Mouse (Mus musculus): ENCODE measurements around the gene Olfr1055. TPM values are rescaled to one million over a fixed set of nuclear protein-coding genes. Genes with fewer than 3 reads are reported as not detected.

Olfr1055 gene
- not detected in 2 replicates for polyA plus RNA-seq (2012; ENCODE audit: low replicate concordance)

DNA sequence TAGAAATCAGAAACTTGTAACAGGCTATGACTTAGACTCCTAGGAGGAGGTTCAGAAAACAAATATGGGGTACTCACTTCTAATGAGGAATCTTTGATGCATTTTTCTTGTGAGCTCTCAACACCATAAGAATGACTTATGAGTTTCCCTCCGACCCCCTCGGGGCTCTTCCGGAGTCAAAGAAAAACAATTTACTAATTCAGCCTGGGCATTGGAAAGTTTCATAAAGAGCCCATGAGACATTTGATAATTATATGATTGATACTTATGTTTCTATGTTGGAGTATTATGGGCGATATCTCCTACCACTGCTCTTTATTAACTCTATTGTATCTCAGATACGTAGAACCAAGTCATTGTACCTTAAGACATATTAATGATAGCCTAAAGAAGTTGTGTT lies at the start of gene Olfr1055:
Gene Olfr1055 (minus strand): TSS at position 101 of the 400 bp plus-strand sequence.

GRCm38 (mm10) chr2:86388461-86388860 lies 38.4 kb upstream of the Olfr1055 start, which contains the start of gene Olfr1058:
Gene Olfr1058, minus strand, starts transcription at chr2:86388561.

GRCm38 (mm10) chr2:86378293-86378692 lies 28.2 kb upstream of the Olfr1055 start, which contains the start of gene Olfr1057:
Gene Olfr1057, minus strand, starts transcription at chr2:86378393.

DNA sequence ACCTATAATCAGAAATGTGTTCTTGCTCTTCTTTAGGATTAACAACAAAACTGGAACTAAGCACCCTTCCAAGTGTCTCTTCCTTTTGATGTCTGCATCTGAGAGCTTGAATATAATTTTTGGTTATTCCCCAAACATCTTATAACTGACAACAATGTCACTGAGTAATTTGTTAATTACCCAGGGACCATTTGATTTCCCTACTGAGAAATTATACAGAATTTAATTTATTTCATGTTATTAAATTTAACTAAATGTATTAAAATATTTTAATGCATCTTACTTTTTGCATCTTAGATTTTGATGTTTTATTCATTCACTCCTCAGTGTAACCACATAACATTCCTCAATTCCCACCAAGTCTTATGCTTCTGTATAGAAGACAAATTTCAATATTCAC lies 12.3 kb upstream of the Olfr1055 start, which contains the start of gene Olfr1056:
Gene Olfr1056 (minus strand): TSS at position 101 of the 400 bp plus-strand sequence.

GRCm38 (mm10) chr2:86335333-86335732 lies 14.8 kb downstream of the Olfr1055 start, which contains the start of gene Olfr1054:
Gene Olfr1054, minus strand, starts transcription at chr2:86335433.

DNA sequence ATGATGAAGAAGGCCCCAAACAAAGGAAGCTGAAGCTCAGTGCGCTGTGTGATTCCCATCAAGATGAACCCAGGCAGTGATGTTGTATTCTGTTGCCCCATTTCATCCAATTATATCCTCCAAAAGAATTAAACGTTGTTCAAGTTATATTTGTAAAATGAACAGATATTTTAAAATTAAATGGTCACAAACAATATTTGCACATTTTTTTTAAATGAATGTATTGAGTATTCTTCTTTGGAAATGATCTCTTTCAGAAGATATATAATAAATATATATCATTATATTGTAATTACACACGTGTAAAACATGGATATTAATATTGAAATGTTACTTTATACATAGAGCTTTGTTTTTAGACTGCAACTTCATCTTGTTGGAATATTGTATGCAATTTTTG lies 34.9 kb downstream of the Olfr1055 start, which contains the start of gene Olfr1053:
Gene Olfr1053 (minus strand): TSS at position 101 of the 400 bp plus-strand sequence.

Other genes starting within 250 kb of the Olfr1055 start
- gene Olfr1039, start 214.4 kb downstream of the Olfr1055 start, polyA plus RNA-seq (2012; ENCODE audit: low replicate concordance) = not detected in 2 replicates
- gene Olfr1040, start 203.6 kb downstream of the Olfr1055 start, polyA plus RNA-seq (2012; ENCODE audit: low replicate concordance) = not detected in 2 replicates
- gene Olfr1042, start 188.4 kb downstream of the Olfr1055 start, polyA plus RNA-seq (2012; ENCODE audit: low replicate concordance) = not detected in 2 replicates
- 0.19 TPM in 1 of 2 replicates, not detected in the other for gene Olfr1043, start 182.8 kb downstream of the Olfr1055 start, polyA plus RNA-seq (2012; ENCODE audit: low replicate concordance)
- not detected in 2 replicates for gene Olfr1044, start 172.5 kb downstream of the Olfr1055 start, polyA plus RNA-seq (2012; ENCODE audit: low replicate concordance)
- not detected in 2 replicates for gene Olfr52, start 164.6 kb downstream of the Olfr1055 start, polyA plus RNA-seq (2012; ENCODE audit: low replicate concordance)
- not detected in 2 replicates for gene Olfr1045, start 147.3 kb downstream of the Olfr1055 start, polyA plus RNA-seq (2012; ENCODE audit: low replicate concordance)
- not detected in 2 replicates for gene Olfr1046, start 131.0 kb downstream of the Olfr1055 start, polyA plus RNA-seq (2012; ENCODE audit: low replicate concordance)
- not detected in 2 replicates for gene Olfr1047, start 118.9 kb downstream of the Olfr1055 start, polyA plus RNA-seq (2012; ENCODE audit: low replicate concordance)
- not detected in 2 replicates for gene Olfr1048, start 110.0 kb downstream of the Olfr1055 start, polyA plus RNA-seq (2012; ENCODE audit: low replicate concordance)
- gene Olfr1049, start 92.0 kb downstream of the Olfr1055 start, polyA plus RNA-seq (2012; ENCODE audit: low replicate concordance) = not detected in 2 replicates
- gene Olfr1051, start 71.2 kb downstream of the Olfr1055 start, polyA plus RNA-seq (2012; ENCODE audit: low replicate concordance) = not detected in 2 replicates
- gene Olfr1052, start 57.8 kb downstream of the Olfr1055 start, polyA plus RNA-seq (2012; ENCODE audit: low replicate concordance) = not detected in 2 replicates
- not detected in 2 replicates for gene Olfr1053, start 35.0 kb downstream of the Olfr1055 start, polyA plus RNA-seq (2012; ENCODE audit: low replicate concordance)
- gene Olfr1054, start 14.9 kb downstream of the Olfr1055 start, polyA plus RNA-seq (2012; ENCODE audit: low replicate concordance) = not detected in 2 replicates
- not detected in 2 replicates for gene Olfr1056, start 12.2 kb upstream of the Olfr1055 start, polyA plus RNA-seq (2012; ENCODE audit: low replicate concordance)
- not detected in 2 replicates for gene Olfr1057, start 28.1 kb upstream of the Olfr1055 start, polyA plus RNA-seq (2012; ENCODE audit: low replicate concordance)
- not detected in 2 replicates for gene Olfr1058, start 38.3 kb upstream of the Olfr1055 start, polyA plus RNA-seq (2012; ENCODE audit: low replicate concordance)
- not detected in 2 replicates for gene Olfr1061, start 63.8 kb upstream of the Olfr1055 start, polyA plus RNA-seq (2012; ENCODE audit: low replicate concordance)
- gene Olfr1062, start 76.5 kb upstream of the Olfr1055 start, polyA plus RNA-seq (2012; ENCODE audit: low replicate concordance) = not detected in 2 replicates
- gene Olfr1065, start 100.3 kb upstream of the Olfr1055 start, polyA plus RNA-seq (2012; ENCODE audit: low replicate concordance) = not detected in 2 replicates
- not detected in 2 replicates for gene Olfr1066, start 106.0 kb upstream of the Olfr1055 start, polyA plus RNA-seq (2012; ENCODE audit: low replicate concordance)
- gene Olfr228, start 137.1 kb upstream of the Olfr1055 start, polyA plus RNA-seq (2012; ENCODE audit: low replicate concordance) = not detected in 2 replicates
- not detected in 2 replicates for gene Olfr1076, start 158.2 kb upstream of the Olfr1055 start, polyA plus RNA-seq (2012; ENCODE audit: low replicate concordance)
- gene Olfr1079, start 192.2 kb upstream of the Olfr1055 start, polyA plus RNA-seq (2012; ENCODE audit: low replicate concordance) = not detected in 2 replicates
- gene Olfr1080, start 208.0 kb upstream of the Olfr1055 start, polyA plus RNA-seq (2012; ENCODE audit: low replicate concordance) = not detected in 2 replicates
- not detected in 2 replicates for gene Olfr1082, start 248.7 kb upstream of the Olfr1055 start, polyA plus RNA-seq (2012; ENCODE audit: low replicate concordance)